Mouse (Mus musculus) adrenal gland, postnatal 4 days (tissue): ENCODE results near the gene Itgae. TPM values are rescaled to one million over a fixed set of nuclear protein-coding genes. Genes with fewer than 3 reads are reported as not detected.

Experiments used
- DNase-seq, 2 experiments: peaks; one replicate each; pipeline ENCODE4 v3.0.0; 2021 to 2022; ENCODE audit warnings: low spot score in 2 of 2, mixed read lengths in 2 of 2
- total RNA-seq, 2 experiments: library from RNA; stranded (reverse); gene quantifications; 2 replicates each; pipeline ENCODE4 v1.2.3; 2021

The Itgae gene
- total RNA-seq, 2 experiments from 2014 or later: 0.42 to 0.45 TPM

- no peak for DNase-seq
Observed at GRCm38 (mm10) chr11:73146026-73146974, 55.9 kb downstream of the Itgae start.

- no peak for DNase-seq
Observed at GRCm38 (mm10) chr11:73146975-73147365, 56.6 kb downstream of the Itgae start.

GRCm38 (mm10) chr11:73148209-73148608 lies 57.8 kb downstream of the Itgae start:
- DNase-seq: no peak

GRCm38 (mm10) chr11:73155071-73155470 lies 64.7 kb downstream of the Itgae start:
- DNase-seq: no peak

- no peak for DNase-seq
Observed at GRCm38 (mm10) chr11:73159957-73160810, 69.8 kb downstream of the Itgae start, which contains the start of gene P2rx5. Gene P2rx5, plus strand, starts transcription at chr11:73160421.

- no peak for DNase-seq
Observed at GRCm38 (mm10) chr11:73160811-73161200, 70.4 kb downstream of the Itgae start.

- no peak for DNase-seq
Observed at GRCm38 (mm10) chr11:73161616-73162015, 71.2 kb downstream of the Itgae start.

GRCm38 (mm10) chr11:73162284-73162683 lies 71.9 kb downstream of the Itgae start:
- no peak for DNase-seq

- DNase-seq: no peak
Observed at GRCm38 (mm10) chr11:73168071-73168470, 77.7 kb downstream of the Itgae start.

GRCm38 (mm10) chr11:73168576-73168975 lies 78.2 kb downstream of the Itgae start:
- no peak for DNase-seq

- DNase-seq: no peak
Observed at GRCm38 (mm10) chr11:73169231-73169630, 78.8 kb downstream of the Itgae start.

GRCm38 (mm10) chr11:73172186-73172585 lies 81.8 kb downstream of the Itgae start:
- no peak for DNase-seq

- no peak for DNase-seq
Observed at GRCm38 (mm10) chr11:73175612-73176011, 85.2 kb downstream of the Itgae start.

GRCm38 (mm10) chr11:73176186-73176585 lies 85.8 kb downstream of the Itgae start:
- no peak for DNase-seq

GRCm38 (mm10) chr11:73176608-73177508 lies 86.5 kb downstream of the Itgae start, which contains the start of the genes Emc6 and Tax1bp3:
Gene Emc6, minus strand, starts transcription at chr11:73177037.
Gene Tax1bp3, plus strand, starts transcription at chr11:73177083.
- peak; percentile 92 to 95 for DNase-seq

GRCm38 (mm10) chr11:73177509-73177875 lies 87.1 kb downstream of the Itgae start:
- peak; percentile 63 to 77 for DNase-seq

- DNase-seq: no peak
Observed at GRCm38 (mm10) chr11:73177895-73178294, 87.5 kb downstream of the Itgae start.

GRCm38 (mm10) chr11:73185872-73186615 lies 95.7 kb downstream of the Itgae start:
- no peak for DNase-seq

- no peak for DNase-seq
Observed at GRCm38 (mm10) chr11:73187231-73187630, 96.8 kb downstream of the Itgae start.

GRCm38 (mm10) chr11:73193047-73193446 lies 102.7 kb downstream of the Itgae start:
- no peak for DNase-seq
